Mouse (Mus musculus) C2C12 (cell line): ENCODE measurements around the gene Abtb1.

Experiments used
- CEBPB ChIP-seq: IDR thresholded peaks from one replicate; pipeline ENCODE4 v1.6.1; 2011; ENCODE audit warnings: low read depth, mild to moderate bottlenecking, control low read depth, moderate library complexity
- CTCF ChIP-seq: IDR thresholded peaks from one replicate; pipeline ENCODE4 v1.5.1; 2011; ENCODE audit not compliant: control insufficient read depth, insufficient read depth, insufficient read length
- FOSL1 ChIP-seq: IDR thresholded peaks from one replicate; pipeline ENCODE4 v1.8.0; 2011; ENCODE audit warnings: mild to moderate bottlenecking, low read length; ENCODE audit not compliant: poor library complexity, insufficient read depth, severe bottlenecking
- MAX ChIP-seq: IDR thresholded peaks from one replicate; pipeline ENCODE4 v1.6.1; 2011; ENCODE audit warnings: mild to moderate bottlenecking, control low read depth
- MYOD1 ChIP-seq: IDR thresholded peaks from one replicate; pipeline ENCODE4 v1.6.1; 2011; ENCODE audit warnings: low read depth; ENCODE audit not compliant: control insufficient read depth, insufficient read length
- MYOG ChIP-seq: IDR thresholded peaks from one replicate; pipeline ENCODE4 v1.6.1; 2011; ENCODE audit not compliant: control insufficient read depth, insufficient read length; ENCODE audit errors: extremely low read depth
- USF1 ChIP-seq: IDR thresholded peaks from one replicate; pipeline ENCODE4 v1.6.1; 2011; ENCODE audit warnings: low read depth, mild to moderate bottlenecking, control low read depth, moderate library complexity

- no peak for TF ChIP-seq USF1
- TF ChIP-seq MYOG = no peak
- TF ChIP-seq CTCF = no peak
- TF ChIP-seq MAX = no peak
- no peak for TF ChIP-seq CEBPB
- no peak for TF ChIP-seq FOSL1
- no peak for TF ChIP-seq MYOD1
Observed at GRCm38 (mm10) chr6:88850034-88850433, 8.2 kb upstream of the Abtb1 start.
